Mouse (Mus musculus): ENCODE data around the gene Gpx2. TPM values are rescaled to one million over a fixed set of nuclear protein-coding genes. Genes with fewer than 3 reads are reported as not detected.
A peak's percentile ranks its signal among the peaks of the same experiment; 100 is the strongest.

The Gpx2 gene
- total and polyA plus RNA-seq, 3 experiments, result not detected

DNA sequence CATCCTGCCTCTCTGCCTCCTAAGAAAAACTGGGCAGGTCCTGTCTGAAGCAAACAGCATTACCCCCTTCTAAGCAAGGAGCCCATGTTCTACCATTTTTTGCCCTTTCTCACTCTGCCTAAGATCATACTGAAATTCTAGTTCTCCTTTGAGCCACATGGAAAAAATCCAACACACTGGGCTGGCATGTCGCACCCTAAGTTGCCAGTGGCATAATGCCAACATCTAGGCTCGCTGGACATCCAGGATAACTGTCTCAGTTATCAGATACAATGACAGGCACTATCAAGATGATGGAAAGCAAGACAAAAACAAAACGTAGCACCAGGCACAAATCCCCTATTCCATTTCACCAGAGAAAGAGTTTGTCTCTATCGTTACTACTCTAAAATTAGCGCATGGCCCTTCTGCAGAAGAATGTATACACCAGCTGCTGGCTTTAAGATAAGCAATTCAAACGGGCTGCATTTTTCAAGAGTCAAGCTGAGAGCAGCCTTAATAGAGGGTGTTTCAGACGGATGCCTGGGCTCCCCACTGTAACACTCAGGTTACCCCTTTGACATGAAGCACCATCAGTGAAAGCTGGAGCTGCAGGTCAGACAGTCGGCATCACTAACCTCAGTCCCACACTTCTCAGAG, 4.8 kb downstream of the Gpx2 start (continued):
- no peak for TF ChIP-seq USF1 (IDR thresholded peaks at IDR 0.05; ENCODE audit: low read depth, low read length)
- TF ChIP-seq MAFK (IDR thresholded peaks at IDR 0.05; ENCODE audit: borderline replicate concordance, low read depth, low read length), result no peak
- no peak for TF ChIP-seq POLR2AphosphoS2 (IDR thresholded peaks at IDR 0.05; ENCODE audit: low read length)
- TF ChIP-seq NRF1 (IDR thresholded peaks at IDR 0.05; ENCODE audit: insufficient read depth, low read depth, low read length, poor library complexity, severe bottlenecking), result no peak
- TF ChIP-seq ZKSCAN1 (IDR thresholded peaks at IDR 0.05; ENCODE audit: low read depth, low read length), result no peak
- no peak for TF ChIP-seq MAX (IDR thresholded peaks at IDR 0.05; ENCODE audit: low read length)
- TF ChIP-seq GABPA (IDR thresholded peaks at IDR 0.05; ENCODE audit: low read depth, low read length), result no peak
- TF ChIP-seq JUND (IDR thresholded peaks at IDR 0.05; ENCODE audit: low read depth, low read length), result no peak
- no peak for TF ChIP-seq POLR2A (IDR thresholded peaks at IDR 0.05; ENCODE audit: control insufficient read depth in 1 of 2, insufficient read depth in 1 of 2, low read depth in 1 of 2, low read length in 2 of 2, poor library complexity in 1 of 2)
- TF ChIP-seq RAD21 (IDR thresholded peaks at IDR 0.05; ENCODE audit: low read depth, low read length), result no peak
- no peak for TF ChIP-seq KAT2A (conservative IDR thresholded peaks at IDR 0.05; ENCODE audit: low read depth, low read length)
- TF ChIP-seq RCOR1 (IDR thresholded peaks at IDR 0.05; ENCODE audit: low read depth, low read length), result no peak
- TF ChIP-seq TBP (IDR thresholded peaks at IDR 0.05; ENCODE audit: low read depth, low read length), result no peak
- TF ChIP-seq SMC3 (IDR thresholded peaks at IDR 0.05; ENCODE audit: low read depth, low read length), result no peak
- TF ChIP-seq HCFC1 (IDR thresholded peaks at IDR 0.05; ENCODE audit: low read depth, low read length), result no peak
- no peak for TF ChIP-seq ZNF384 (IDR thresholded peaks at IDR 0.05; ENCODE audit: low read depth, low read length)
- peak; percentile 51; the same call in 1 of the 2 replicates for TF ChIP-seq MXI1 (IDR thresholded peaks at IDR 0.05; ENCODE audit: low read depth, low read length)
- no peak for TF ChIP-seq CHD2 (IDR thresholded peaks at IDR 0.05; ENCODE audit: low read length)
- TF ChIP-seq GATA1 (IDR thresholded peaks at IDR 0.05; ENCODE audit: low read depth, low read length), result peak; percentile 70
- TF ChIP-seq NELFE (IDR thresholded peaks at IDR 0.05; ENCODE audit: low read depth, low read length), result no peak
- no peak for TF ChIP-seq E2F4 (IDR thresholded peaks at IDR 0.05; ENCODE audit: borderline replicate concordance, low read depth, low read length)
- no peak for TF ChIP-seq ZMIZ1 (IDR thresholded peaks at IDR 0.05; ENCODE audit: low read depth, low read length)
- TF ChIP-seq MYC (IDR thresholded peaks at IDR 0.05; ENCODE audit: low read depth, low read length), result no peak

GRCm38 (mm10) chr12:76784056-76784619, 11.2 kb downstream of the Gpx2 start:
- Histone ChIP-seq H3K9ac (ENCODE audit: control insufficient read depth, low read depth, low read length, poor library complexity, severe bottlenecking) (no peak overlapping the region), H3K79me2 (ENCODE audit: control insufficient read depth, insufficient read depth, low read length, poor library complexity) (no peaks in the 10 kb centered on the region), H3K9me3 (replicated peaks; ENCODE audit: insufficient read depth, low read length) (no peaks in the 10 kb centered on the region), H3K36me3 (ENCODE audit: control insufficient read depth in 1 of 2, insufficient read depth in 2 of 2, low read length in 2 of 2) (no peaks in the 10 kb centered on the region), H3K27me3 (ENCODE audit: control insufficient read depth in 1 of 2, insufficient read depth in 2 of 2, low read length in 2 of 2) (no peaks in the 10 kb centered on the region), H3K4me3 (ENCODE audit: control insufficient read depth in 1 of 2, insufficient read depth in 1 of 2, low read depth in 2 of 2, low read length in 2 of 2) (no peak overlapping the region), H3K4me1 (ENCODE audit: control insufficient read depth in 1 of 2, insufficient read depth in 2 of 2, low read length in 2 of 2) (no peaks in the 10 kb centered on the region), H3K27ac (ENCODE audit: control insufficient read depth, low read depth, low read length) (no peak overlapping the region)
- TF ChIP-seq TCF12 (IDR thresholded peaks at IDR 0.05; ENCODE audit: low read depth, low read length) (no peak), CHD1 (IDR thresholded peaks at IDR 0.05; ENCODE audit: low read depth, low read length) (no peak), USF2 (IDR thresholded peaks at IDR 0.05; ENCODE audit: borderline replicate concordance in 1 of 2, insufficient read depth in 1 of 2, low read depth in 1 of 2, low read length in 2 of 2) (no peak)
- DNase-seq (ENCODE audit: low read depth, low spot score), result no peak

Measured in MEL (cell line).